Mouse (Mus musculus) thymus, postnatal 0 days (tissue): ENCODE data around the gene Irak1bp1. TPM values are rescaled to one million over a fixed set of nuclear protein-coding genes. Genes with fewer than 3 reads are reported as not detected.

ENCODE experiments used
- DNase-seq: peaks from one replicate; pipeline ENCODE4 v3.0.0-alpha.2; 2015; ENCODE audit warnings: low spot score
- polyA plus RNA-seq: library from polyadenylated mRNA; unstranded; fragments of >200 nt; fragmentation: Nextera tagmentation; extraction: Ambion mirVana; gene quantifications from 2 replicates; pipeline ENCODE4 v1.2.1, GENCODE M21; 2015

Irak1bp1 gene
- polyA plus RNA-seq, 1 experiment from 2014 or later = 8.7 TPM

DNA sequence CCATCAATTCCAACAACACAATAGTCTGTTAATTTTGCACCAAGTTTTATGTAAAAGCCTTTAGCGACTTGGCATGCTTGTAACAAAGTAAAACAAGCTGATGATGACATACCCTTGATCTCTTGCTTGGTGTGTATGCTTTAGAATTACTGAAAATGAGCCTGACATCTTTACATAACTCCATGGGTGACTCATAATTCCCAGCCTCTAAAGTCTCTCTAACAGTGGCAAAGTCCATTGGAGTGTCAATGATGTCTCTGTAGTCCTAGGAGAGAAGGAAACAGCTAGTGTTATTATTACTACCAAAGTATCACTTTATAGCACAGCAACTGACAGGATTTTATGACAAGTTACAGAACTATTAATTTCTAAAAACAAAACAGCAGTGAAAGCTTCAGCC lies 47.7 kb downstream of the Irak1bp1 start:
- DNase-seq = no peak

DNA sequence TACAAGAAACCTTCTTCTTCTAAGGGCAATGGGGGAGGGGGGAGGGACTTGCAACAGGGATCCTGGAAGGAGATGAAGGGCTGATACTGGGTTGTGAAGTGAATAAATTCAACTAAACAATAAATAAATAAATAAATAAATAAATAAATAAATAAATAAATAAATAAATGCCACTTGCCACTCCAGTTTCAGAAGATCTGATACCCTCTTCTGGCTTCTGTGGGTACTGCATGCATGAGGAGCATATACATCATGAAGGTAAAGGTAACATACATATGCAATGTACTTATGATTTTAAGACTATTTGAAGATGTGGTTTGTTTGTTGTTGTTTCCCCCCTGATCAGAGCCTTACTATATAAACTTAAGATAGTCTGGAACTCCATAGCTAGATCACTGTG lies 54.8 kb downstream of the Irak1bp1 start:
- peak; percentile 24 for DNase-seq

- no peak for DNase-seq
These were observed 59.3 kb downstream of the Irak1bp1 start for GRCm38 (mm10) chr9:82888645-82889044.

Other genes starting within 250 kb of the Irak1bp1 start
- gene Phip, start 146.0 kb downstream of the Irak1bp1 start, polyA plus RNA-seq = 66.4 and 83.2 TPM in 2 replicates